Mouse (Mus musculus): ENCODE results near the gene Spats1. TPM values are rescaled to one million over a fixed set of nuclear protein-coding genes. Genes with fewer than 3 reads are reported as not detected.

Spats1 gene
- polyA plus RNA-seq, 1 experiment from 2014 or later = 0.86 TPM

- Histone ChIP-seq H3K27ac (no peak overlapping the region), H3K4me3 (no peak overlapping the region), H3K9me3 (no peaks in the 10 kb centered on the region), H3K4me1 (peaks cover 14% of the 10 kb centered on the region), H3K27me3 (no peaks in the 10 kb centered on the region), H3K36me3 (peaks cover 46% of the 10 kb centered on the region), H3K4me2 (no peak overlapping the region), H3K9ac (no peak overlapping the region)
- WGBS = 93% methylated on average over 4 of the region's 4 CpGs
- no peak for ATAC-seq (ENCODE audit: insufficient number of reproducible peaks, insufficient read depth, low FRiP score, low TSS enrichment, low read depth)
Measured at GRCm38 (mm10) chr17:45510871-45511270, 35.7 kb upstream of the Spats1 start.

GRCm38 (mm10) chr17:45506700-45507189, 31.5 kb upstream of the Spats1 start, which contains the start of gene Aars2:
Gene Aars2, plus strand, starts transcription at chr17:45506841.
- peaks cover 15% of the 10 kb centered on the region for H3K4me1 ChIP-seq
- H3K4me3 ChIP-seq = peak within 1 kb of the TSS; percentile 81
- H3K9ac ChIP-seq = peak within 1 kb of the TSS; percentile 79
- ATAC-seq (ENCODE audit: insufficient number of reproducible peaks, insufficient read depth, low FRiP score, low TSS enrichment, low read depth) = peak; percentile 92
- H3K36me3 ChIP-seq = peaks cover 30% of the 10 kb centered on the region
- no peaks in the 10 kb centered on the region for H3K27me3 ChIP-seq
- H3K4me2 ChIP-seq = peak within 1 kb of the TSS; percentile 56
- peak within 1 kb of the TSS; percentile 82 for H3K27ac ChIP-seq
- H3K9me3 ChIP-seq = no peaks in the 10 kb centered on the region
- WGBS = under 1% methylated on average over 42 of the region's 42 CpGs

GRCm38 (mm10) chr17:45505941-45506465, 30.8 kb upstream of the Spats1 start:
- 66% methylated on average over 6 of the region's 6 CpGs for WGBS
- H3K27me3 ChIP-seq = no peaks in the 10 kb centered on the region
- H3K9ac ChIP-seq = peak overlapping the region; percentile 23; the same call in 1 of the 2 replicates
- no peaks in the 10 kb centered on the region for H3K9me3 ChIP-seq
- ATAC-seq (ENCODE audit: insufficient number of reproducible peaks, insufficient read depth, low FRiP score, low TSS enrichment, low read depth) = no peak
- no peak overlapping the region for H3K27ac ChIP-seq
- H3K36me3 ChIP-seq = peaks cover 23% of the 10 kb centered on the region
- H3K4me3 ChIP-seq = peak overlapping the region; percentile 81; the same call in 1 of the 2 replicates
- peak overlapping the region; percentile 56 for H3K4me2 ChIP-seq
- H3K4me1 ChIP-seq = peaks cover 15% of the 10 kb centered on the region

GRCm38 (mm10) chr17:45503301-45503973, 28.2 kb upstream of the Spats1 start:
- WGBS = 49% methylated on average over 5 of the region's 5 CpGs
- no peak for ATAC-seq (ENCODE audit: insufficient number of reproducible peaks, insufficient read depth, low FRiP score, low TSS enrichment, low read depth)
- no peaks in the 10 kb centered on the region for H3K9me3 ChIP-seq
- H3K27me3 ChIP-seq = no peaks in the 10 kb centered on the region
- peaks cover 2% of the 10 kb centered on the region; the same call in 1 of the 2 replicates for H3K36me3 ChIP-seq
- H3K4me2 ChIP-seq = no peak overlapping the region
- H3K4me3 ChIP-seq = no peak overlapping the region
- H3K9ac ChIP-seq = no peak overlapping the region
- peaks cover 15% of the 10 kb centered on the region for H3K4me1 ChIP-seq
- no peak overlapping the region for H3K27ac ChIP-seq

- WGBS = 44% methylated on average over 4 of the region's 4 CpGs
- Histone ChIP-seq H3K4me2 (no peak overlapping the region), H3K27ac (no peak overlapping the region), H3K4me1 (peaks cover 10% of the 10 kb centered on the region), H3K4me3 (no peak overlapping the region), H3K27me3 (no peaks in the 10 kb centered on the region), H3K9me3 (no peaks in the 10 kb centered on the region), H3K9ac (no peak overlapping the region), H3K36me3 (no peaks in the 10 kb centered on the region)
- no peak for ATAC-seq (ENCODE audit: insufficient number of reproducible peaks, insufficient read depth, low FRiP score, low TSS enrichment, low read depth)
Measured at GRCm38 (mm10) chr17:45502324-45502723, 27.1 kb upstream of the Spats1 start.

- Histone ChIP-seq H3K4me3 (no peak overlapping the region), H3K4me1 (0 out of 2 replicates have a peak, but pooled peaks cover 1% of the 10 kb centered on the region), H3K36me3 (no peaks in the 10 kb centered on the region), H3K27ac (no peak overlapping the region), H3K4me2 (no peak overlapping the region), H3K9ac (no peak overlapping the region), H3K9me3 (no peaks in the 10 kb centered on the region), H3K27me3 (no peaks in the 10 kb centered on the region)
- WGBS = 48% methylated on average over 4 of the region's 4 CpGs
- no peak for ATAC-seq (ENCODE audit: insufficient number of reproducible peaks, insufficient read depth, low FRiP score, low TSS enrichment, low read depth)
Measured at GRCm38 (mm10) chr17:45500981-45501380, 25.8 kb upstream of the Spats1 start.

- Histone ChIP-seq H3K27ac (no peak overlapping the region), H3K9me3 (no peaks in the 10 kb centered on the region), H3K4me3 (no peak overlapping the region), H3K4me2 (no peak overlapping the region), H3K4me1 (no peaks in the 10 kb centered on the region), H3K27me3 (peaks cover 3% of the 10 kb centered on the region; the same call in 1 of the 2 replicates), H3K9ac (no peak overlapping the region), H3K36me3 (no peaks in the 10 kb centered on the region)
- 42% methylated on average over 2 of the region's 2 CpGs for WGBS
- no peak for ATAC-seq (ENCODE audit: insufficient number of reproducible peaks, insufficient read depth, low FRiP score, low TSS enrichment, low read depth)
Measured at GRCm38 (mm10) chr17:45499516-45499915, 24.3 kb upstream of the Spats1 start.

- Histone ChIP-seq H3K4me2 (no peak overlapping the region), H3K9ac (no peak overlapping the region), H3K9me3 (no peaks in the 10 kb centered on the region), H3K36me3 (no peaks in the 10 kb centered on the region), H3K27ac (no peak overlapping the region), H3K4me1 (0 out of 2 replicates have a peak, but pooled peaks cover 5% of the 10 kb centered on the region), H3K4me3 (no peak overlapping the region), H3K27me3 (peaks cover 5% of the 10 kb centered on the region)
- no peak for ATAC-seq (ENCODE audit: insufficient number of reproducible peaks, insufficient read depth, low FRiP score, low TSS enrichment, low read depth)
- WGBS = 81% methylated on average over 13 of the region's 13 CpGs
Measured at GRCm38 (mm10) chr17:45498397-45498796, 23.2 kb upstream of the Spats1 start.

- Histone ChIP-seq H3K27ac (no peak overlapping the region), H3K4me2 (no peak overlapping the region), H3K9ac (no peak overlapping the region), H3K27me3 (peaks cover 6% of the 10 kb centered on the region), H3K9me3 (no peaks in the 10 kb centered on the region), H3K4me3 (no peak overlapping the region), H3K4me1 (0 out of 2 replicates have a peak, but pooled peaks cover 6% of the 10 kb centered on the region), H3K36me3 (no peaks in the 10 kb centered on the region)
- ATAC-seq (ENCODE audit: insufficient number of reproducible peaks, insufficient read depth, low FRiP score, low TSS enrichment, low read depth) = no peak
- 80% methylated on average over 11 of the region's 11 CpGs for WGBS
Measured at GRCm38 (mm10) chr17:45495398-45495797, 20.2 kb upstream of the Spats1 start.

- H3K9ac ChIP-seq = no peak overlapping the region
- no peak overlapping the region for H3K4me3 ChIP-seq
- 68% methylated on average over 13 of the region's 13 CpGs for WGBS
- H3K9me3 ChIP-seq = no peaks in the 10 kb centered on the region
- no peak for ATAC-seq (ENCODE audit: insufficient number of reproducible peaks, insufficient read depth, low FRiP score, low TSS enrichment, low read depth)
- no peak overlapping the region for H3K27ac ChIP-seq
- 0 out of 2 replicates have a peak, but pooled peaks cover 6% of the 10 kb centered on the region for H3K4me1 ChIP-seq
- peaks cover 5% of the 10 kb centered on the region for H3K27me3 ChIP-seq
- H3K36me3 ChIP-seq = no peaks in the 10 kb centered on the region
- no peak overlapping the region for H3K4me2 ChIP-seq
Measured at GRCm38 (mm10) chr17:45490532-45491154, 15.4 kb upstream of the Spats1 start.

- 86% methylated on average over 6 of the region's 6 CpGs for WGBS
Measured at GRCm38 (mm10) chr17:45489736-45490135, 14.5 kb upstream of the Spats1 start.

More at GRCm38 (mm10) chr17:45489736-45490135, 14.5 kb upstream of the Spats1 start:
- H3K27ac ChIP-seq = no peak overlapping the region
- no peak overlapping the region for H3K9ac ChIP-seq
- H3K4me1 ChIP-seq = 0 out of 2 replicates have a peak, but pooled peaks cover 6% of the 10 kb centered on the region
- no peaks in the 10 kb centered on the region for H3K9me3 ChIP-seq
- ATAC-seq (ENCODE audit: insufficient number of reproducible peaks, insufficient read depth, low FRiP score, low TSS enrichment, low read depth) = no peak
- H3K4me3 ChIP-seq = no peak overlapping the region
- H3K4me2 ChIP-seq = no peak overlapping the region
- no peaks in the 10 kb centered on the region for H3K36me3 ChIP-seq
- H3K27me3 ChIP-seq = peaks cover 4% of the 10 kb centered on the region; the same call in 1 of the 2 replicates

All from embryonic facial prominence, embryonic 13.5 days (tissue).